Mouse (Mus musculus) midbrain, embryonic 11.5 days (tissue): ENCODE measurements around the gene Sh2d6. TPM values are rescaled to one million over a fixed set of nuclear protein-coding genes. Genes with fewer than 3 reads are reported as not detected.
"Not testable (repeated sequence)": the region's sequence is repeated elsewhere in the genome, so short reads cannot be mapped to it uniquely, and the experiment has no call there.

ENCODE experiments used
- ATAC-seq: fragments of 200-750 bp; cut with Nextera tagmentation; 2 replicates; pipeline ENCODE4 v1.8.0; 2017; ENCODE audit warnings: moderate TSS enrichment, moderate library complexity; ENCODE audit not compliant: low FRiP score
- DNase-seq: peaks from one replicate; pipeline ENCODE4 v3.0.0; 2015; ENCODE audit warnings: low spot score; ENCODE audit errors: missing footprints
- H3K27ac ChIP-seq: fragments of 300-500 bp; sonication (generic); 2 replicates; pipeline ENCODE4 v1.5.1; 2014; ENCODE audit warnings: low read depth, low read length
- H3K27me3 ChIP-seq: fragments of 300-500 bp; sonication (generic); 2 replicates; pipeline ENCODE4 v1.6.1; 2014; ENCODE audit warnings: mild to moderate bottlenecking, low read length, moderate library complexity, mixed read lengths; ENCODE audit not compliant: control insufficient read depth, insufficient read depth
- H3K36me3 ChIP-seq: fragments of 300-500 bp; sonication (generic); 2 replicates; pipeline ENCODE4 v1.6.1; 2014; ENCODE audit warnings: mild to moderate bottlenecking, low read length, moderate library complexity, mixed read lengths; ENCODE audit not compliant: control insufficient read depth, insufficient read depth
- H3K4me1 ChIP-seq: fragments of 300-500 bp; sonication (generic); 2 replicates; pipeline ENCODE4 v1.6.1; 2014; ENCODE audit warnings: low read length; ENCODE audit not compliant: control insufficient read depth, insufficient read depth
- H3K4me2 ChIP-seq: fragments of 300-500 bp; sonication (generic); 2 replicates; pipeline ENCODE4 v1.6.1; 2014; ENCODE audit warnings: mild to moderate bottlenecking, moderate library complexity
- H3K4me3 ChIP-seq: fragments of 300-500 bp; sonication (generic); 2 replicates; pipeline ENCODE4 v1.5.1; 2014; ENCODE audit warnings: low read depth, low read length
- H3K9ac ChIP-seq: fragments of 300-500 bp; sonication (generic); 2 replicates; pipeline ENCODE4 v1.6.1; 2014; ENCODE audit warnings: low read length
- H3K9me3 ChIP-seq: fragments of 300-500 bp; sonication (generic); 2 replicates; pipeline ENCODE4 v1.6.1; 2016; ENCODE audit warnings: low read length; ENCODE audit not compliant: control insufficient read depth
- WGBS: fragments of 180-500 bp; shearing (Covaris S2); extraction: QIAGEN DNeasy Blood & Tissue Kit; methylation state at CpG from one replicate; pipeline ENCODE4 v1.1.7; 2014; 5-methylcytosine and 5-hydroxymethylcytosine counted together
- polyA plus RNA-seq: library from polyadenylated mRNA; unstranded; fragments of >200 nt; fragmentation: Nextera tagmentation; extraction: Ambion mirVana; gene quantifications from 2 replicates; pipeline ENCODE4 v1.2.1, GENCODE M21; 2014

Gene Sh2d6
- polyA plus RNA-seq, 1 experiment from 2014 or later = 0.41 TPM

DNA sequence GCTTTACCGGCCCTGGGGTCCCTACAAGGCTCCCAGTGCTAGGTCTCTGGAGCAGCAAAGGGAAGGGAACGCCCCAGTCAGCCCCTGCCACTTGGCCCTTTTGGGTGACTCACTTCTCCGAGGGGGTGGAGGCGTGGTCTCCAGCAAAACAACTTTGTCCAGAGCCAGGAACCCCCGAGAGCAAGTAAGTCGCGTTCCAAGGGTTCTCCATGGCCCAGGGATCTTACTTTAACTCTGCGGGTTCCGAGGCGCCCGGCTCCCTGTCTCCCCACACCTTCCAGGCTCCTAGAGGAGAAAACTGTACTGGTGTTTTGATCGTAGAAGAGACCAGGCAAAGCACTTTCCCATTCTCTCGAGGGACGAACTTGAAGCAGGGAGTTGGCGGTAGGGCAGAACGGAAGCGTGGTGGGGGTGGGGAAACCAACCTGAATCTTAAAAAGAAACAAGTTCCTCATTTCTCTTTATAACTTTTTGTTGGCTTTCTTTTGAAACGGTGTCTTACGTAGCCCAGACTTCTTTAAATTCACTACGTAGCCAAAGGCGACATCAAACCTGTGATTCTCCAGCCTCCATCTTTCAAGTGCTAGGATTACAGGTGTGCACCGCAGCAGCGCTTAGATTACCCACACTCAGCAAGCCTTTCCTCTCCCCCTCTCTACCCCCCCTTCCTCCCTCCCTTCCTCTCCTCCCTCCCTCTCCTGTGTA lies 22.9 kb upstream of the Sh2d6 start, which contains the start of gene Capg:
Capg (plus strand) TSS at position 109 of the 705 bp plus-strand sequence.
- H3K27me3 ChIP-seq = no peaks in the 10 kb centered on the region
- 14% methylated on average over 23 of the region's 23 CpGs for WGBS
- DNase-seq (no peak), ATAC-seq (no peak)
- no peaks in the 10 kb centered on the region for H3K9me3 ChIP-seq
- H3K4me1 ChIP-seq = no peaks in the 10 kb centered on the region
- H3K4me2 ChIP-seq = 0 out of 2 replicates have a peak within 1 kb of the TSS, but pooled peaks have one; percentile 22
- H3K4me3 ChIP-seq = no peak within 1 kb of the TSS
- H3K27ac ChIP-seq = no peak within 1 kb of the TSS
- no peaks in the 10 kb centered on the region for H3K36me3 ChIP-seq
- H3K9ac ChIP-seq = no peak within 1 kb of the TSS

- peaks cover 3% of the 10 kb centered on the region; the same call in 1 of the 2 replicates for H3K4me1 ChIP-seq
- H3K9ac ChIP-seq = no peak overlapping the region
- no peak overlapping the region for H3K4me2 ChIP-seq
- no peak overlapping the region for H3K27ac ChIP-seq
- H3K27me3 ChIP-seq = no peaks in the 10 kb centered on the region
- no peak for ATAC-seq
- WGBS = 75% methylated on average over 12 of the region's 12 CpGs
- no peak for DNase-seq
- no peak overlapping the region for H3K4me3 ChIP-seq
- no peaks in the 10 kb centered on the region for H3K9me3 ChIP-seq
- H3K36me3 ChIP-seq = no peaks in the 10 kb centered on the region
Measured at GRCm38 (mm10) chr6:72543265-72543850, 21.9 kb upstream of the Sh2d6 start.

DNA sequence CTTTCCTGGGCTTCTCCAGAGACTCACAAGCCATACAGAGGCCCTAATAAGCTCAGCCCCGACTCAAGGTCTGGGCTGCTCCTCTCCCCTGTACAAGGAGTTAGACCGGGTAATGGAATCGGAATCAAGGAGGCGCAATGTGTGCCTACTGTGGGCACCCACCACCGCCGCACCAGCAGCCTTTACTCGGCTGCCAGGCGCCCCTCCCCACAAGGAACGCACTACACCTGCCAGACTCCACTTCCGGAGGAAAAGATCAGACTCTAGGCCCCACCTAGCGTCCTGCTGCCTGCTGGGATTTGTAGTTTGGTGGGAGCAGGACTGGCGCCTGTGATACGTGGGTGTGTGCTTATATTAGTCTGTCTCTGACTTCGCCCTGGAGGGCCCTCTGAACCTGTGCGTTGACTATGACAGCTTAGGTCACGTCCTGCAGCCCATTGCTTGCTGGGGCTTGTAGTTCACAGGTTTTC lies 17.1 kb upstream of the Sh2d6 start:
- WGBS = 2% methylated on average over 16 of the region's 16 CpGs
- DNase-seq = peak; percentile 92
- Histone ChIP-seq H3K4me3 (peak overlapping the region; percentile 47), H3K9me3 (no peaks in the 10 kb centered on the region), H3K4me1 (peaks cover 6% of the 10 kb centered on the region; the same call in 1 of the 2 replicates), H3K27ac (no peak overlapping the region), H3K27me3 (no peaks in the 10 kb centered on the region), H3K9ac (peak overlapping the region; percentile 74), H3K36me3 (no peaks in the 10 kb centered on the region), H3K4me2 (peak overlapping the region; percentile 74)
- ATAC-seq = peak; percentile 90

- no peaks in the 10 kb centered on the region for H3K36me3 ChIP-seq
- peak overlapping the region; percentile 47 for H3K4me3 ChIP-seq
- DNase-seq = no peak
- H3K4me2 ChIP-seq = peak overlapping the region; percentile 74
- H3K4me1 ChIP-seq = peaks cover 6% of the 10 kb centered on the region; the same call in 1 of the 2 replicates
- no peaks in the 10 kb centered on the region for H3K9me3 ChIP-seq
- no peaks in the 10 kb centered on the region for H3K27me3 ChIP-seq
- H3K9ac ChIP-seq = peak overlapping the region; percentile 74
- H3K27ac ChIP-seq = no peak overlapping the region
- peak; percentile 3; the same call in 1 of the 2 replicates for ATAC-seq
- WGBS = 50% methylated on average over 10 of the region's 10 CpGs
Measured at GRCm38 (mm10) chr6:72537998-72538500, 16.5 kb upstream of the Sh2d6 start.

- Histone ChIP-seq H3K36me3 (no peaks in the 10 kb centered on the region), H3K9me3 (no peaks in the 10 kb centered on the region), H3K27ac (no peak overlapping the region), H3K27me3 (no peaks in the 10 kb centered on the region), H3K4me2 (peak overlapping the region; percentile 38), H3K4me1 (peaks cover 8% of the 10 kb centered on the region; the same call in 1 of the 2 replicates), H3K4me3 (peak overlapping the region; percentile 4; the same call in 1 of the 2 replicates), H3K9ac (peak overlapping the region; percentile 45; the same call in 1 of the 2 replicates)
- 4% methylated on average over 9 of the region's 9 CpGs for WGBS
- ATAC-seq (no peak), DNase-seq (peak; percentile 98)
Measured at GRCm38 (mm10) chr6:72535165-72535564, 13.7 kb upstream of the Sh2d6 start.

GRCm38 (mm10) chr6:72534035-72534809 lies 12.7 kb upstream of the Sh2d6 start:
- H3K4me3 ChIP-seq = no peak overlapping the region
- no peaks in the 10 kb centered on the region for H3K36me3 ChIP-seq
- peaks cover 8% of the 10 kb centered on the region; the same call in 1 of the 2 replicates for H3K4me1 ChIP-seq
- H3K27me3 ChIP-seq = no peaks in the 10 kb centered on the region
- no peaks in the 10 kb centered on the region for H3K9me3 ChIP-seq
- 33% methylated on average over 9 of the region's 9 CpGs for WGBS
- ATAC-seq (peak; percentile 73), DNase-seq (peak; percentile 93)
- no peak overlapping the region for H3K27ac ChIP-seq
- H3K4me2 ChIP-seq = no peak overlapping the region
- H3K9ac ChIP-seq = no peak overlapping the region

- not testable (repeated sequence) for H3K4me2 ChIP-seq, H3K27ac ChIP-seq, H3K4me3 ChIP-seq, DNase-seq, H3K9ac ChIP-seq, H3K36me3 ChIP-seq, H3K9me3 ChIP-seq, H3K27me3 ChIP-seq, H3K4me1 ChIP-seq
- WGBS = 59% methylated on average over 1 of the region's 1 CpGs
- ATAC-seq = peak; percentile 10; the same call in 1 of the 2 replicates
Measured at GRCm38 (mm10) chr6:72533555-72533954, 12.0 kb upstream of the Sh2d6 start.

DNA sequence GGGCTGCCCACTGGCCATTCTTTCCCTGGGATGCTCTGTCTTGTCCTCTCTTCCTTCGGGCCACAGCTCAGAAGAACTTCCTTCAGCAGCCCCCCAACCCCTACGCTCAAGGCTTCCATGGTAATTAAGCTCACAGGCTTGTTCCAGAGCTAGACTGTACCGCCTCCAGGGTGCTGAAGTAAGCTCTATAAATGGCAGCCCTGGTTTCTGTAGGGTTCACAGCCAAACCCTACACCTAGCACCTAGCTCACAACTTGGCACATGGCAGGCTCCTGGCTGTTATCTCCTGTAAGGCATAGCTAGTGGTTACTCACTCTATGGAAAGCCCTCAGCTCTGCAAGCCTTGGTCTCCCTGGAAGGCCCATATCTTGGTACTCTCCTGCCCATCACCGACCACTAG lies 11.1 kb upstream of the Sh2d6 start:
- Histone ChIP-seq H3K4me1 (peaks cover 2% of the 10 kb centered on the region; the same call in 1 of the 2 replicates), H3K36me3 (no peaks in the 10 kb centered on the region), H3K9ac (no peak overlapping the region), H3K27me3 (no peaks in the 10 kb centered on the region), H3K27ac (no peak overlapping the region), H3K9me3 (no peaks in the 10 kb centered on the region), H3K4me3 (no peak overlapping the region), H3K4me2 (no peak overlapping the region)
- 73% methylated on average over 4 of the region's 4 CpGs for whole genome bisulfite sequencing
- ATAC-seq = no peak
- no peak for DNase-seq
